Mouse (Mus musculus) megakaryocyte, embryonic 14.5 days (primary cell): ENCODE results near the gene Fam209.

Experiments used
- FLI1 ChIP-seq: IDR thresholded peaks from 2 replicates; pipeline ENCODE4 v1.6.1; 2012; ENCODE audit warnings: low read length, inconsistent platforms, mixed read lengths
- GATA1 ChIP-seq: IDR thresholded peaks from 3 replicates; pipeline ENCODE4 v1.6.1; 2012; ENCODE audit warnings: mixed read lengths, low read length, inconsistent platforms, borderline replicate concordance

- TF ChIP-seq GATA1 (no peak), FLI1 (no peak)
Measured at GRCm38 (mm10) chr2:172460647-172461046, 11.7 kb upstream of the Fam209 start.
